Mouse (Mus musculus) neural tube, embryonic 11.5 days (tissue): ENCODE data around the gene Scn3b. TPM values are rescaled to one million over a fixed set of nuclear protein-coding genes. Genes with fewer than 3 reads are reported as not detected.

Source experiments
- ATAC-seq: fragments of 200-750 bp; cut with Nextera tagmentation; 2 replicates; pipeline ENCODE4 v1.8.0; 2017; ENCODE audit warnings: moderate number of reproducible peaks, mild to moderate bottlenecking, moderate TSS enrichment, moderate library complexity; ENCODE audit not compliant: insufficient read depth, low FRiP score, low TSS enrichment
- DNase-seq: peaks from one replicate; pipeline ENCODE4 v3.0.0-alpha.2; 2015; ENCODE audit warnings: low spot score
- H3K27ac ChIP-seq: fragments of 300-500 bp; sonication (generic); 2 replicates; pipeline ENCODE4 v1.5.1; 2014; ENCODE audit warnings: low read depth, mild to moderate bottlenecking, low read length
- H3K27me3 ChIP-seq: fragments of 300-500 bp; sonication (generic); 2 replicates; pipeline ENCODE4 v1.6.1; 2014; ENCODE audit warnings: mild to moderate bottlenecking, low read length, mixed read lengths; ENCODE audit not compliant: control insufficient read depth, insufficient read depth
- H3K36me3 ChIP-seq: fragments of 300-500 bp; sonication (generic); 2 replicates; pipeline ENCODE4 v1.6.1; 2014; ENCODE audit warnings: mild to moderate bottlenecking, low read length, moderate library complexity, mixed read lengths; ENCODE audit not compliant: control insufficient read depth, insufficient read depth
- H3K4me1 ChIP-seq: fragments of 300-500 bp; sonication (generic); 2 replicates; pipeline ENCODE4 v1.6.1; 2014; ENCODE audit warnings: low read length, mixed read lengths; ENCODE audit not compliant: control insufficient read depth, insufficient read depth
- H3K4me2 ChIP-seq: fragments of 300-500 bp; sonication (generic); 2 replicates; pipeline ENCODE4 v1.6.1; 2014; ENCODE audit warnings: low read depth, mild to moderate bottlenecking, moderate library complexity
- H3K4me3 ChIP-seq: fragments of 300-500 bp; sonication (generic); 2 replicates; pipeline ENCODE4 v1.5.1; 2014; ENCODE audit warnings: low read depth, low read length
- H3K9ac ChIP-seq: fragments of 300-500 bp; sonication (generic); 2 replicates; pipeline ENCODE4 v1.6.1; 2014; ENCODE audit warnings: mild to moderate bottlenecking, low read length
- H3K9me3 ChIP-seq: fragments of 300-500 bp; sonication (generic); 2 replicates; pipeline ENCODE4 v1.6.1; 2016; ENCODE audit warnings: low read length; ENCODE audit not compliant: control insufficient read depth
- WGBS: fragments of 180-500 bp; shearing (Covaris S2); extraction: QIAGEN DNeasy Blood & Tissue Kit; methylation state at CpG from one replicate; pipeline ENCODE4 v1.1.7; 2014; 5-methylcytosine and 5-hydroxymethylcytosine counted together
- polyA plus RNA-seq: library from polyadenylated mRNA; unstranded; fragments of >200 nt; fragmentation: Nextera tagmentation; extraction: Ambion mirVana; gene quantifications from 2 replicates; pipeline ENCODE4 v1.2.1, GENCODE M21; 2014

The Scn3b gene
- polyA plus RNA-seq, 1 experiment from 2014 or later: 37.1 TPM

DNA sequence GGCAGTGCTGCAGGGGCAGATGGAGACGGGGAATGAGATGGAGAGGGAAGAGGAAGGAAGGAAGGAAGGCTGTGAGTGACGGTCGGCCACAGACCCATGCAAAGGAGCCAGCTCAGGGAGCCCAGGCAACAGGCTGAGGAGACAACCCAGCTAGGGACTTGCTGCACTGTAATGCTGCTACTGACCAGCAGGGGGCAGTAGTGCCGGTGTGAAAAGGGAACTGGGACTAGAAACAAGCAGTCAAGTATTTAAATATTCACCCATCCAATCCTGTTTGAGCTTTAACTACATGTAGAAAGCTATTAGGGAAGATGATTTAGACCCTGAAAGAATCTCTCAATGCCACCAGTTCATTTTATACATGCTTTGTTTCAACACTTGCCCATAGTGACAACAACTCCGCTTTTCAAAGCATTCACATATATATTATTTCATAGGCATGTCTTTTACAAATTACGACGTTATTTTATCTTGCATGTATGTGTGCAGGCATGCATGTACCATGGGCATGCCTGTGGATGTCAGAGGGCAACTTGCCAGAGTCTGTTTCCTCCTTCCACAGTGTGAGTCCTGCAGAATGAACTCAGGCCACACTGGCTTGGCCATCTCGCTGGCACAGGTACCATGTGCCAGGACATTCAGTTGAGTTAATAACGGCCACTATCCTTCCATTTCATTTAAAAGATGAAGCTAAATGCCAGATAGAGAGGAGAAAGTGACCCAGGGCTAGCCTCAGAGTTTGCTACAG lies 64.8 kb downstream of the Scn3b start:
- no peak for ATAC-seq
- H3K27ac ChIP-seq: no peak overlapping the region
- H3K9me3 ChIP-seq: no peaks in the 10 kb centered on the region
- H3K36me3 ChIP-seq: no peaks in the 10 kb centered on the region
- peak; percentile 74 for DNase-seq
- 66% methylated on average over 9 of the region's 9 CpGs for WGBS
- H3K9ac ChIP-seq: no peak overlapping the region
- H3K4me3 ChIP-seq: no peak overlapping the region
- no peaks in the 10 kb centered on the region for H3K4me1 ChIP-seq
- no peak overlapping the region for H3K4me2 ChIP-seq
- no peaks in the 10 kb centered on the region for H3K27me3 ChIP-seq

- Histone ChIP-seq H3K27ac (no peak overlapping the region), H3K27me3 (no peaks in the 10 kb centered on the region), H3K36me3 (no peaks in the 10 kb centered on the region), H3K9ac (no peak overlapping the region), H3K9me3 (no peaks in the 10 kb centered on the region), H3K4me1 (no peaks in the 10 kb centered on the region), H3K4me3 (no peak overlapping the region), H3K4me2 (no peak overlapping the region)
- no peak for DNase-seq
- WGBS: 74% methylated on average over 2 of the region's 2 CpGs
- no peak for ATAC-seq
Observed at GRCm38 (mm10) chr9:40334617-40335016, 65.6 kb downstream of the Scn3b start.

GRCm38 (mm10) chr9:40336701-40337100 lies 67.7 kb downstream of the Scn3b start:
- no peaks in the 10 kb centered on the region for H3K36me3 ChIP-seq
- no peaks in the 10 kb centered on the region for H3K27me3 ChIP-seq
- DNase-seq: no peak
- no peaks in the 10 kb centered on the region for H3K4me1 ChIP-seq
- no peak overlapping the region for H3K9ac ChIP-seq
- H3K4me3 ChIP-seq: no peak overlapping the region
- no peak overlapping the region for H3K4me2 ChIP-seq
- no peak for ATAC-seq
- H3K9me3 ChIP-seq: no peaks in the 10 kb centered on the region
- no peak overlapping the region for H3K27ac ChIP-seq
- 84% methylated on average over 5 of the region's 5 CpGs for WGBS

DNA sequence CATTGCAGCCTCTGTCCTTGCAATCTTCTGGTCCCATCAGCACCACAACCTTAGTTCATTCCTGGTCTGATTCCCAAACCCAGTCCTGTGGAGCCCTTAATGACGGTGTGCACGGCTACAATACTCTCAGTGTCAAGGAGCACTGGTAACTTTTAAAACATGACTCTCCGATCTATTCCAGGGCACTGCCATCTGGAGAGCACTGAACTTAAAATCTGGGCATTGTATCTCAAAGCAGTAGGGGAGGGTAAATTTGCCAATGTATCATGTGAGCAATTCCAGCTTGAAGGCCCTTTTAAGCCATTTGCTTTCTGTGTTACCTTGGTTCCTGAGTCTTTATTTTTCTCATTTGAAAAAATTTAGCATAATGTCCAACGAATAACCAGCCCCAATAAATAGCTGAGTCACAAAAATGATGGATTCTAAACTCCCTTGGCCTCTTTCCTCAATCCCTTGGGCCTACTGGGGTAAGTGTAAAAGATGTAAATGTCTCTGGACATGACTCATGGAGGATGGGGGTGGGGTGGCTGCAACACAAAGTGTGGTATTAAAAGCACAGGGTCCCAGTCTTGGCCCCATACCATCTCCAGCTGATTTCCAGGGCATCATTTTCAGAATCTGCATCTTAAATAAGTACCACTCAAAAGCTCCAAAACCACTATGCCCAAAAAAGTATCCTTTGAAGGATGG lies 68.3 kb downstream of the Scn3b start:
- no peak for ATAC-seq
- no peaks in the 10 kb centered on the region for H3K4me1 ChIP-seq
- no peaks in the 10 kb centered on the region for H3K9me3 ChIP-seq
- H3K27me3 ChIP-seq: no peaks in the 10 kb centered on the region
- no peak overlapping the region for H3K27ac ChIP-seq
- H3K9ac ChIP-seq: no peak overlapping the region
- DNase-seq: no peak
- H3K4me2 ChIP-seq: no peak overlapping the region
- no peak overlapping the region for H3K4me3 ChIP-seq
- H3K36me3 ChIP-seq: no peaks in the 10 kb centered on the region
- WGBS: 85% methylated on average over 4 of the region's 4 CpGs

GRCm38 (mm10) chr9:40339578-40339977 lies 70.6 kb downstream of the Scn3b start:
- H3K9me3 ChIP-seq: no peaks in the 10 kb centered on the region
- H3K27me3 ChIP-seq: no peaks in the 10 kb centered on the region
- no peak for ATAC-seq
- no peak overlapping the region for H3K4me2 ChIP-seq
- H3K36me3 ChIP-seq: no peaks in the 10 kb centered on the region
- H3K4me1 ChIP-seq: no peaks in the 10 kb centered on the region
- no peak overlapping the region for H3K9ac ChIP-seq
- H3K27ac ChIP-seq: no peak overlapping the region
- DNase-seq: no peak
- no peak overlapping the region for H3K4me3 ChIP-seq
- 77% methylated on average over 9 of the region's 9 CpGs for WGBS

Other genes with a start within 250 kb of the Scn3b start
- gene Olfr981, start 247.8 kb upstream of the Scn3b start, polyA plus RNA-seq: not detected in 2 replicates
- gene Olfr982, start 195.4 kb upstream of the Scn3b start, polyA plus RNA-seq: not detected in 2 replicates
- gene Olfr983, start 175.6 kb upstream of the Scn3b start, polyA plus RNA-seq: not detected in 2 replicates
- gene Olfr984, start 155.0 kb upstream of the Scn3b start, polyA plus RNA-seq: not detected in 2 replicates
- not detected in 2 replicates for gene Olfr985, start 139.0 kb upstream of the Scn3b start, polyA plus RNA-seq
- not detected in 2 replicates for gene Tmem225, start 121.1 kb upstream of the Scn3b start, polyA plus RNA-seq
- not detected in 2 replicates for gene Olfr986, start 88.3 kb upstream of the Scn3b start, polyA plus RNA-seq
- gene Zfp202, start 76.9 kb upstream of the Scn3b start, polyA plus RNA-seq: 6.8 and 6.9 TPM in 2 replicates